Mouse (Mus musculus): Measurements from ENCODE around the gene Prss48. TPM values are rescaled to one million over a fixed set of nuclear protein-coding genes. Genes with fewer than 3 reads are reported as not detected.
A peak's percentile ranks its signal among the peaks of the same experiment; 100 is the strongest.

The Prss48 gene
- polyA plus RNA-seq, 1 experiment from 2014 or later, result 0.27 TPM

DNA sequence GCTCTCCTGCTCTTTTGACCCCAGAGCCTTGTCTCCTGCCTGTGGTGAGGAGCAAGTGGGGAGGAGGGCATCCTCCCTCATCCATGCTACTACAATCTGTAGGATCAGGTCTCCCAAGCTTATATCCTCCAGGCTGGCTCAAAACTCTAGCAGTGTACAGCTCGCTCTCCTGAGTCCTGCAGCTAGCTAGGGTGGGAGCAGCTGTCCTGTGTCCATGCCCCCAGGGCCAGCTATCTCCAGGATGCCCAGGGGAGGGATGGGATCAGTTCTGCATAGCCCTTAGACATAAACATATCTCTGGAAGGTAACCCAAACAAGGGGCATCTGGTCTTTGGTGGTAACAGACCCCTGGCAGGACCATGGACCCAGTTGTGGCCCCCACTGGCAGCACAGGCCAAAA is 42.6 kb downstream of the Prss48 start:
- no peaks in the 10 kb centered on the region for H3K36me3 ChIP-seq (ENCODE audit: insufficient read depth, low read length)
- ATAC-seq (ENCODE audit: low FRiP score, low TSS enrichment), result peak; percentile 35; the same call in 1 of the 2 replicates
- H3K4me1 ChIP-seq (ENCODE audit: insufficient read depth, low read length), result peaks cover 6% of the 10 kb centered on the region; the same call in 1 of the 2 replicates
- 80% methylated on average over 1 of the region's 1 CpGs for WGBS
- no peak overlapping the region for H3K27ac ChIP-seq (ENCODE audit: low read length)
- H3K9ac ChIP-seq (replicated peaks; ENCODE audit: low read length), result no peak overlapping the region
- peaks cover 11% of the 10 kb centered on the region for H3K9me3 ChIP-seq (ENCODE audit: low read length)
- H3K27me3 ChIP-seq (ENCODE audit: insufficient read depth, low read length), result no peaks in the 10 kb centered on the region
- no peak overlapping the region for H3K4me2 ChIP-seq (replicated peaks; ENCODE audit: low read depth, low read length)
- no peak overlapping the region for H3K4me3 ChIP-seq (ENCODE audit: low read length)

- H3K27ac ChIP-seq (ENCODE audit: low read length), result no peak overlapping the region
- H3K27me3 ChIP-seq (ENCODE audit: insufficient read depth, low read length), result no peaks in the 10 kb centered on the region
- no peak for ATAC-seq (ENCODE audit: low FRiP score, low TSS enrichment)
- H3K4me2 ChIP-seq (replicated peaks; ENCODE audit: low read depth, low read length), result no peak overlapping the region
- 86% methylated on average over 5 of the region's 5 CpGs for WGBS
- H3K9me3 ChIP-seq (ENCODE audit: low read length), result no peaks in the 10 kb centered on the region
- no peaks in the 10 kb centered on the region for H3K36me3 ChIP-seq (ENCODE audit: insufficient read depth, low read length)
- H3K4me1 ChIP-seq (ENCODE audit: insufficient read depth, low read length), result no peaks in the 10 kb centered on the region
- H3K4me3 ChIP-seq (ENCODE audit: low read length), result no peak overlapping the region
- no peak overlapping the region for H3K9ac ChIP-seq (replicated peaks; ENCODE audit: low read length)
Measured at GRCm38 (mm10) chr3:85955704-85956103, 46.6 kb downstream of the Prss48 start.

DNA sequence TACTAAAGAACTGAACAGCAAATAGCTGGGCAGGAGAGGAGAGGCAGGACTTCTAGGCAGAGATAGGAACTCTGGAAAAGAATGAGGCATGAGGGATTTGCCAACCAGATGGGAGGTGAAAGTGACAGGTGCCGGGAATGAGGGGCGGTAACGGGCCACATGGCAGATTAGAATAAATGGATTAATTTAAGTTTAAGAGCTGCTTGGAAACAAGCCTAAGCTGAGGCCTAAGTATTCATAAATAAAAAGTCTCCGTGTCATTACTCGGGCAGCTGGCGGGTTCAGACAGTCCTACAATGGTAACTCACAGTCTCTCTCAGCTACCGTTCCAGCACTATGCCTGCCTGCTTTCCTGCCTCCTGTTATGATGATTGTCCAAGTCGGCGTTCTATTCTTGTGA is 47.0 kb downstream of the Prss48 start:
- WGBS, result 92% methylated on average over 9 of the region's 9 CpGs
- Histone ChIP-seq H3K27ac (ENCODE audit: low read length) (no peak overlapping the region), H3K36me3 (ENCODE audit: insufficient read depth, low read length) (no peaks in the 10 kb centered on the region), H3K9ac (replicated peaks; ENCODE audit: low read length) (no peak overlapping the region), H3K4me3 (ENCODE audit: low read length) (no peak overlapping the region), H3K4me2 (replicated peaks; ENCODE audit: low read depth, low read length) (no peak overlapping the region), H3K27me3 (ENCODE audit: insufficient read depth, low read length) (no peaks in the 10 kb centered on the region), H3K9me3 (ENCODE audit: low read length) (no peaks in the 10 kb centered on the region), H3K4me1 (ENCODE audit: insufficient read depth, low read length) (no peaks in the 10 kb centered on the region)
- ATAC-seq (ENCODE audit: low FRiP score, low TSS enrichment), result no peak

DNA sequence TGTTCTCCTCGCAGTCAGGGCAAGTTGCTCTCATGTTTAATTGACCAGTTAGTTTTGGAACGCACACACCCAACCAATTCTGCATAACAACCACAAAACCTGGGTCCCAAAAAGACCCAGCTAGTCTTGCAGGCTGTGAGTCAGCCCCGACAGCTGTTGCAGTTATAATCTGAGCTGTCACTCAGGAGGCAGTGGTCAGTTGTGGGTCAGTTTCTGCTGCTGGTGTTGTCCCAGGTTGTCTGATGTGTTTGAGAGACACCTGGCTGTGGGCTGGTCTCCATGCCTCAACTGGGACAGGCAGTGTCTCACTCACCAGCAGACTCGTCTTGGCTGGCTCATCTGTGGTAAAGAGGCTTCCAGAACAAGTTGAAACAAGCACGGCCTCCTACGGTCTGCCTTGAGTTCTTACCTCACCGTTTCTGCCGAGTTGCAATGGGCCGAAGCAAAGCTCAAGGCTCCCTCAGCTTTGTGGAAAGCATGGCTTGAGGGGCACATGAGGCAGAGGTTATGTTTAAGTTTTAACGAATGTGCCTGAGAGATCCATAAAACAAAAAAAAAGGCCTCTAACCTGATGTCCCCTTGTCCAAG is 49.5 kb downstream of the Prss48 start:
- Histone ChIP-seq H3K4me2 (replicated peaks; ENCODE audit: low read depth, low read length) (no peak overlapping the region), H3K27ac (ENCODE audit: low read length) (no peak overlapping the region), H3K9ac (replicated peaks; ENCODE audit: low read length) (no peak overlapping the region), H3K4me1 (ENCODE audit: insufficient read depth, low read length) (no peaks in the 10 kb centered on the region), H3K27me3 (ENCODE audit: insufficient read depth, low read length) (no peaks in the 10 kb centered on the region), H3K9me3 (ENCODE audit: low read length) (no peaks in the 10 kb centered on the region), H3K4me3 (ENCODE audit: low read length) (no peak overlapping the region), H3K36me3 (ENCODE audit: insufficient read depth, low read length) (no peaks in the 10 kb centered on the region)
- no peak for ATAC-seq (ENCODE audit: low FRiP score, low TSS enrichment)
- 74% methylated on average over 10 of the region's 10 CpGs for WGBS

GRCm38 (mm10) chr3:85950914-85951313 is 51.4 kb downstream of the Prss48 start:
- Histone ChIP-seq H3K4me1 (ENCODE audit: insufficient read depth, low read length) (no peaks in the 10 kb centered on the region), H3K27me3 (ENCODE audit: insufficient read depth, low read length) (no peaks in the 10 kb centered on the region), H3K36me3 (ENCODE audit: insufficient read depth, low read length) (no peaks in the 10 kb centered on the region), H3K27ac (ENCODE audit: low read length) (no peak overlapping the region), H3K4me2 (replicated peaks; ENCODE audit: low read depth, low read length) (no peak overlapping the region), H3K4me3 (ENCODE audit: low read length) (no peak overlapping the region), H3K9ac (replicated peaks; ENCODE audit: low read length) (no peak overlapping the region), H3K9me3 (ENCODE audit: low read length) (no peaks in the 10 kb centered on the region)
- WGBS, result 84% methylated on average over 4 of the region's 4 CpGs
- no peak for ATAC-seq (ENCODE audit: low FRiP score, low TSS enrichment)

Other genes starting within 250 kb of the Prss48 start
- gene Fam160a1, start 185.2 kb downstream of the Prss48 start, polyA plus RNA-seq (2015; fragmentation: Nextera tagmentation; extraction: Ambion mirVana), result 6.1 and 6.7 TPM in 2 replicates
- 3.0 and 3.7 TPM in 2 replicates for gene Glt28d2, start 115.0 kb downstream of the Prss48 start, polyA plus RNA-seq (2015; fragmentation: Nextera tagmentation; extraction: Ambion mirVana)
- 8.7 and 13.4 TPM in 2 replicates for gene Gm37240, start 115.0 kb downstream of the Prss48 start, polyA plus RNA-seq (2015; fragmentation: Nextera tagmentation; extraction: Ambion mirVana)
- gene Sh3d19, start 31.4 kb downstream of the Prss48 start, polyA plus RNA-seq (2015; fragmentation: Nextera tagmentation; extraction: Ambion mirVana), result 27.4 and 28.5 TPM in 2 replicates
- gene Rps3a1, start 140.2 kb upstream of the Prss48 start, polyA plus RNA-seq (2015; fragmentation: Nextera tagmentation; extraction: Ambion mirVana), result 1,116 and 1,127 TPM in 2 replicates
- gene Lrba, start 222.2 kb upstream of the Prss48 start, polyA plus RNA-seq (2015; fragmentation: Nextera tagmentation; extraction: Ambion mirVana), result 6.0 and 8.0 TPM in 2 replicates